Mouse (Mus musculus) heart, postnatal 0 days (tissue): ENCODE results near the gene Ncf2. TPM values are rescaled to one million over a fixed set of nuclear protein-coding genes. Genes with fewer than 3 reads are reported as not detected.

Source experiments
- ATAC-seq: fragments of 200-750 bp; cut with Nextera tagmentation; 2 replicates; pipeline ENCODE4 v1.8.0; 2017; ENCODE audit warnings: low read depth, moderate number of reproducible peaks, moderate library complexity; ENCODE audit not compliant: insufficient read depth
- DNase-seq: peaks from one replicate; pipeline ENCODE4 v3.0.0-alpha.2; 2016; ENCODE audit warnings: low spot score
- H3K27ac ChIP-seq: fragments of 300-500 bp; sonication (generic); 2 replicates; pipeline ENCODE4 v1.5.1; 2014; ENCODE audit warnings: low read depth, mild to moderate bottlenecking
- H3K27me3 ChIP-seq: fragments of 300-500 bp; sonication (generic); 2 replicates; pipeline ENCODE4 v1.6.1; 2014; ENCODE audit warnings: low read length, mixed read lengths; ENCODE audit not compliant: control insufficient read depth, insufficient read depth
- H3K36me3 ChIP-seq: fragments of 300-500 bp; sonication (generic); replicated peaks from 2 replicates; pipeline ENCODE4 v1.6.1; 2014; ENCODE audit warnings: low read length, mixed read lengths; ENCODE audit not compliant: control insufficient read depth, insufficient read depth
- H3K4me1 ChIP-seq: fragments of 300-500 bp; sonication (generic); 2 replicates; pipeline ENCODE4 v1.6.1; 2014; ENCODE audit warnings: antibody characterized with exemption; ENCODE audit not compliant: control insufficient read depth, insufficient read depth
- H3K4me2 ChIP-seq: fragments of 300-500 bp; sonication (generic); 2 replicates; pipeline ENCODE4 v1.6.1; 2014; ENCODE audit warnings: low read depth, mild to moderate bottlenecking, low read length, moderate library complexity
- H3K4me3 ChIP-seq: fragments of 300-500 bp; sonication (generic); 2 replicates; pipeline ENCODE4 v1.5.1; 2014; ENCODE audit warnings: low read depth, low read length
- H3K9ac ChIP-seq: fragments of 300-500 bp; sonication (generic); replicated peaks from 2 replicates; pipeline ENCODE4 v1.6.1; 2014; ENCODE audit warnings: low read depth, low read length, mixed read lengths
- H3K9me3 ChIP-seq: fragments of 300-500 bp; sonication (generic); replicated peaks from 2 replicates; pipeline ENCODE4 v1.6.1; 2016; ENCODE audit warnings: low read length; ENCODE audit not compliant: control insufficient read depth
- CTCF ChIP-seq: IDR thresholded peaks from 2 replicates; pipeline ENCODE4 v1.5.1; 2016; ENCODE audit warnings: antibody characterized with exemption, control low read depth, low read depth
- EP300 ChIP-seq: IDR thresholded peaks from 2 replicates; pipeline ENCODE4 v1.6.1; 2016; ENCODE audit warnings: antibody characterized with exemption, low read depth
- WGBS: fragments of 180-500 bp; shearing (Covaris S2); extraction: QIAGEN DNeasy Blood & Tissue Kit; methylation state at CpG from one replicate; pipeline ENCODE4 v1.1.7; 2014; 5-methylcytosine and 5-hydroxymethylcytosine counted together
- polyA plus RNA-seq: library from polyadenylated mRNA; unstranded; fragments of >200 nt; fragmentation: Nextera tagmentation; extraction: Ambion mirVana; gene quantifications from 2 replicates; pipeline ENCODE4 v1.2.1, GENCODE M21; 2015
- total RNA-seq: library from RNA; depleted of rRNA; stranded (reverse); fragments of >200 nt; gene quantifications from 2 replicates; pipeline ENCODE4 v1.2.3, GENCODE M21; 2014; ENCODE audit warnings: low replicate concordance

Gene Ncf2
- total and polyA plus RNA-seq, 2 experiments from 2014 or later, result 1.6 to 2.3 TPM

DNA sequence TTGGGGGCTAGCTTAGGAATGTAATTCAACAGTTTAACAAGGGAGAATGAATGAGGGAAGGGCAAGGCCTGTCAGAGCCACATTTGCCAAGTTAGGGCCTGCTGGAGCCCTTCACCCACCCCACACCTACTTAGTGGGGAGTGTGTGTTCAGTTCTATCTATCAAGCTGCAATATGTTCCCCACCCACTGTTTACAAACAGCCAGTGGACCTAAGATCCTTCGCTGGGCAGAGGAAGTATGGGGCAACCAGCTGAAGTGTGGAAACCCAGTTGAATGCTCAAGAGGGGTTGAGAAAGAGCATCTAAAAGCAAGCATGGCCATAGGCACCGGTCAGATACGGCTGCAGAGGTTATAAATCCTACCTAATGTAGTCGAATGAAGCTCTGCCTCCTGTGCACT, 13.0 kb upstream of the Ncf2 start:
- H3K36me3 ChIP-seq, result no peaks in the 10 kb centered on the region
- no peak overlapping the region for H3K27ac ChIP-seq
- no peaks in the 10 kb centered on the region for H3K9me3 ChIP-seq
- 80% methylated on average over 4 of the region's 4 CpGs for WGBS
- no peak for TF ChIP-seq EP300
- no peak for TF ChIP-seq CTCF
- DNase-seq (no peak), ATAC-seq (no peak)
- H3K9ac ChIP-seq, result no peak overlapping the region
- H3K27me3 ChIP-seq, result no peaks in the 10 kb centered on the region
- no peak overlapping the region for H3K4me3 ChIP-seq
- no peak overlapping the region for H3K4me2 ChIP-seq
- H3K4me1 ChIP-seq, result peaks cover 9% of the 10 kb centered on the region; the same call in 1 of the 2 replicates

DNA sequence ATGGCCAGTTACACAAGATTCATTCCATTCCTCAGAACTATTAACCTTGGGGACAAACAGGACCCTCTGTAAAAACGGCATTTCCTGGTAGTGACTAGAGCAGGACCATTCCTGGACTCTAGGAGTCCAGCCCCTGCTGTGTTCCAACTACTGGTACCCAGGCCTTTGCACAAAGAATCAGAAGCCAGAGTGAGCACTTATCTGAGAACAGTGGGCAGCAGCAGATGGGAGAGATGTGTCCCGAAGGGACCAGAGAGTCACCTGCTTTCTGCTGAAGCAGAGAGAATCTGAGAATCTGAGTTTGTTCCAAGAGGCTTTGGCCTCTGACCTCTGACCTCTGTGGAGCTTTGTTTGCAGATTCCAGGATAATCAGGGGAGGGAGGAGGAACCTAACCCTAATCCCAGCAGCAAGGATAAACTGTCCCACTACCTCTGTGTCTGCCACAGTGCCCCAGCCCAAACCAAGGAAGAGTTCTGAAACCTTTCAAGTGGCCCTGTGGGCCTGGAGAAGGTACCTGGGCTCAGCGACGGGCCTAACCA, 11.8 kb upstream of the Ncf2 start:
- TF ChIP-seq EP300 (no peak), CTCF (no peak)
- 61% methylated on average over 4 of the region's 4 CpGs for WGBS
- H3K27ac ChIP-seq, result no peak overlapping the region

GRCm38 (mm10) chr1:152790254-152790653, 9.7 kb upstream of the Ncf2 start:
- Histone ChIP-seq H3K27ac (no peak overlapping the region), H3K4me1 (peaks cover 9% of the 10 kb centered on the region; the same call in 1 of the 2 replicates), H3K9me3 (no peaks in the 10 kb centered on the region), H3K4me3 (no peak overlapping the region), H3K36me3 (no peaks in the 10 kb centered on the region), H3K27me3 (no peaks in the 10 kb centered on the region), H3K9ac (no peak overlapping the region), H3K4me2 (no peak overlapping the region)
- ATAC-seq, result peak; percentile 55
- WGBS, result 26% methylated on average over 12 of the region's 12 CpGs
- DNase-seq, result peak; percentile 47
- TF ChIP-seq EP300 (no peak), CTCF (peak; percentile 70)

More for the DNA sequence above, 11.8 kb upstream of the Ncf2 start:
- H3K9me3 ChIP-seq, result no peaks in the 10 kb centered on the region
- ATAC-seq, result no peak
- no peak overlapping the region for H3K4me3 ChIP-seq
- H3K27me3 ChIP-seq, result no peaks in the 10 kb centered on the region
- no peaks in the 10 kb centered on the region for H3K36me3 ChIP-seq
- H3K9ac ChIP-seq, result no peak overlapping the region
- H3K4me1 ChIP-seq, result peaks cover 9% of the 10 kb centered on the region; the same call in 1 of the 2 replicates
- no peak overlapping the region for H3K4me2 ChIP-seq
- no peak for DNase-seq

- H3K4me1 ChIP-seq, result peaks cover 11% of the 10 kb centered on the region; the same call in 1 of the 2 replicates
- DNase-seq, result no peak
- peak; percentile 36; the same call in 1 of the 2 replicates for ATAC-seq
- TF ChIP-seq EP300 (no peak), CTCF (no peak)
- no peaks in the 10 kb centered on the region for H3K9me3 ChIP-seq
- no peaks in the 10 kb centered on the region for H3K36me3 ChIP-seq
- H3K27me3 ChIP-seq, result no peaks in the 10 kb centered on the region
- H3K27ac ChIP-seq, result peak overlapping the region; percentile 58
- no peak overlapping the region for H3K4me2 ChIP-seq
- 9% methylated on average over 6 of the region's 6 CpGs for WGBS
- no peak overlapping the region for H3K4me3 ChIP-seq
- no peak overlapping the region for H3K9ac ChIP-seq
These were observed 9.2 kb upstream of the Ncf2 start for GRCm38 (mm10) chr1:152790821-152791220.

DNA sequence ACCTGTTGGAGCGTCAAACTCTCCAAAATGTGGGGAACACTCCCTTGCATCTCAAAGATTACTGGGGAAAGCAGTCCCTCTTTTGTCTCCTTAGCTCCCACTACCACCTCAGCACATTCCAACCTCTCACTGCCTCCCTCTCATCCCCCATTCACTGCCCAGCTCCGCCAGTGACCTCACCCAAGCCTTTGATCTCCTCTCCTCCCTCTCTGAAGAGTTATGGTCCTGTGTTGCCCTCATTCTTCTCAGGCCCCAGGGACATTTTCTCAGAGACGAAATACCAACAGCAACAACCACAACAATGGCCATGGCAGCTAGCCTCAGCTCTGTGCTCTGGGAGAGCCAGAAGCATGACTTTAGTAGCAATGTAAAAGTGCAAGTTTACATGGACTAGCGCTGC, 8.7 kb upstream of the Ncf2 start:
- no peak overlapping the region for H3K4me2 ChIP-seq
- no peaks in the 10 kb centered on the region for H3K36me3 ChIP-seq
- no peak overlapping the region for H3K4me3 ChIP-seq
- no peak overlapping the region for H3K9ac ChIP-seq
- DNase-seq, result no peak
- peak overlapping the region; percentile 58 for H3K27ac ChIP-seq
- 32% methylated on average over 4 of the region's 4 CpGs for WGBS
- peaks cover 13% of the 10 kb centered on the region; the same call in 1 of the 2 replicates for H3K4me1 ChIP-seq
- TF ChIP-seq CTCF, result no peak
- no peak for TF ChIP-seq EP300
- no peak for ATAC-seq
- no peaks in the 10 kb centered on the region for H3K27me3 ChIP-seq
- H3K9me3 ChIP-seq, result no peaks in the 10 kb centered on the region
